Mouse (Mus musculus): ENCODE measurements around the gene Npas3.

Npas3 gene

DNA sequence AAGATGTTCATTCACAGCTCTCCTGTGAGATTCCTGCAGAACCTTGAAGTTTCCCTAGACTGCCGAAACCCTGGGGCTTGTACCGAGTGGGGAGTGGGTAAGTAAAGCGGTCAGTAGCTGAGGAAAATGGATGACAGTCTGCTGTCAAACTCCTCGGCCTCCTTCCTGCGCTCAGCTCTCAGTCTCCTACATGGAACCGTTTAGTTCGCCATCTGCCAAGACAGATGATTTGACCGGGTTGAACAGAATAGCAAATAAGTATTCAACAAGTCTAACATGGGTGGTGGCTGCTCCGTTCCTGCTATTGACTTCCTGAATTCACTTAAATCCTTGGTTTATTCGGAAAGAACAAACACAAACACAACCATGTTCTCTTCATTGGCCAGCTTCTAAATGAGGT lies 541.0 kb downstream of the Npas3 start:
- in situ Hi-C loops (cut with MseI, MboI) = no loop called here

DNA sequence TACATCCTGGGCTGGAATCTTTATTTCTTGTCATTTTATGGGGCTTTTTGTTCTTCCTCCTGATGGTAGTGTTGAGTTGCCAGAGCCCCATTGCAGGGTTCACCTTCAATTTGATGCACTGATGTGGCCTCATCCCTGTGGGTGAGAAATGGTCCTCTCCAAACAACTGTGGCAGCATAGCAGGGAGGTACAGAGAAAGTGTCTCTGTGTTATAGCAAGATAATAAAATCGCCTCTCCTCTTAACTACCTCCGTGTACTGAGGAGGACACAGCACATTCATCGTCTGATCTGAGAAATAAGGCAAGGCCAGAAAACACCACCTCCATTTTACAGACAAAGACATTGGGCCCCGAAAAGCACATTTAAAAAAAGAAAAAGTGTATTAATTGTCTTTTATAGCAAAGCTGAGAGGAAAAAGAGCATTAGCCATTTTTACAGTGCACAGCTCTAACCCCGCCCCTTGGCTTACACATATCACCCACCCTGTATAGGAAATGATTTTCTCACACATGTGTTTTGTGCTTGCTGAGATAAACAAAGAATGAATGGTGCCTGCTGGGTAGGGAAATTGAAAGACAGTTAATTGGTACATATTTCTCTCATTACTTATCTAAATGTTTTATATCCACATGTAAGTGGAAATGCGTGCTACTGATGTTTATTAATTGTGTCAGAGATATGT lies 546.4 kb downstream of the Npas3 start:
- in situ Hi-C loops (cut with MseI, MboI) = no loop called here

DNA sequence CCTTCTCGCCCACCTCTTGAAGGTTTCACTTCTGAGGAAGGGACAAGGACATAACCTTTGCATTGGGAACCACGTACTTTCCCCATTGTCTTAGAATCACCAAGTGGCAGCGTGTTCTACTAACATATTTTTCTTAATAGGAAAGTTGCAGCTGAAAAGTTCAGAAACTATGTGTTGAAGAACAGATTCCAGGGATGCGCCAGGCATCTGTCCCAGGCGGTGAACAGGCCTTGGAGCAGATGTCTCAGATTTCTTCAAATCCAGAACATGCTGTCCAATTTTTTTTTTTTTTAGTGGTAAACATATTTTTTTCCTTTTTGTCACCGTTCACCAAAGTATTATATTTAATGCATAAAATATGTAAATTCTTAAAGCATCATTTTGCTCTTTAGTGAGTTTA lies 553.4 kb downstream of the Npas3 start:
- in situ Hi-C loops (cut with MseI, MboI) = no loop called here

DNA sequence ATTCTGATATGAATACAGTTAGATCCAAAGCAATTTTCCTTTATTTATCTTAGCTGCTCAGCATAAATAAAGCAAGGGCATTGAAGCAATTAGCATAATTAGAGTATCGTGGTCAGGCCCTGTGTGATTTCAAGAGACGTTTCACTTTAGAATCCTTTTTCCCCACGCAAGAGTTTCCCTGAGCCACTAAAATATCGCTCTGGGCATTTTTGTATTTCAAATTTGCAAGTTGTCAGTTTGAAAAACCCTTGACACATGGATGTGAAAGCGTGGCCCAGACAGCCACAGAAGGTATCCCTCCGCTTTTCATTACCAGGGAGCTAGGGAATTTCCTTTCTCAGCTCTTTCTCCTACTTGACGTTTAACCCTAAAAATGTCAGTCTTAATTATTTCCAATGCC lies 553.9 kb downstream of the Npas3 start:
- in situ Hi-C loops (cut with MseI, MboI) = no loop called here

DNA sequence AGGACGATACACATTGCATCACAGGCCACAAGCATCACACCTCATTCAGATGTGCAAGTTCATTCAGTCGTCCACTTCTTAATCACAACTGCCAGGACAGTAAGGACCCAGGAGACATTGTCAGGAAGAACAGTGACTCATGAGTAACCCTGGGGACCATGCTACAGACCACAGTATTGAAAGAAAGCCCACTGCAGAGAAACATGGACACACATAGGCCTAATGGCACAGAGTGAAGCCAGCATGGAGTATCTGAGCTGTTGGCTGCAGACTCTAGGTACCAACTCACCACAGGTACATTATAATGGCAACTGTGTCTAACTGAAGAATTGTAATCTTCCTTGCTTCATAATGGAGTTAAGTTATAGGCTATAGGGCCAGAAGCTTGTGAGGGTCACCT lies 561.6 kb downstream of the Npas3 start:
- in situ Hi-C loops (cut with MseI, MboI) = no loop called here

DNA sequence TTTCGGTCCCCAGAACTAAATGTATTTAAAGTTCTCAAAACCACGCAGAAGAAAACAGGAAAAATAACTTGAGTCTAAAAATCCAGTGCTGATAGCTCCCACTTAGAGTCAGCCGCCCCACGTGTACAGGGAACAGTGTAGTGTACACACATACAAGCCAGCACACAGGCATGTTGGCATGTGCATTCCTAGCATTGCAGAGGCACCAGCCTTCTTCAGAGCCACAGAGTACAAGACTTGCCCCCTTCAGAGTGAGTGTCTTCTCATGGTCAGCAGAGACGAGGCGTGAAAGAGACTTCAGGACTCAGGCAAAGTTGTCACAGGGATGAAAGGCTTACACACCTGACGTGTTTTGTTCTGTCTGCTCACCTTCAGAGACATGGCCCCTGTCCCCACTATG lies 565.8 kb downstream of the Npas3 start:
- in situ Hi-C loops (cut with MseI, MboI) = no loop called here

DNA sequence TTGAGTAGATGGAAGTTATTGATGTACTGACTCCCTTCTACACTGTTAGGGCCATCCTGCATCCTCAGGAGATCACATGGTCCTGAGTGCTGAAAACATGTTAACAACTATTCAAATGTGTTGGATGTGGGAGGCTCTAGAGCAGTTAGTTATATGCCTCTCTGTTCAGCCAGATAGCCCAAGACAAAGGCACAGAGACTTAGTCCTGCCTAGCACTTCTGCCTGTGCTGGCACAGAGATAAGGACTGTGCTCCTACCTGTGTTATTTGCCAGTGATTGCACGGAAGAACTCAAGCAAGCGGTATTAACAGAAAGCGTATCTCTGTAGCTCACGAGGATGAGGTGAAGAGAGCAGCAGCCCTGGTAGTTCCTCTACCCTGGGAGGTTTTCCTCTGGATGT lies 571.5 kb downstream of the Npas3 start:
- in situ Hi-C loops (cut with MseI, MboI) = no loop called here

DNA sequence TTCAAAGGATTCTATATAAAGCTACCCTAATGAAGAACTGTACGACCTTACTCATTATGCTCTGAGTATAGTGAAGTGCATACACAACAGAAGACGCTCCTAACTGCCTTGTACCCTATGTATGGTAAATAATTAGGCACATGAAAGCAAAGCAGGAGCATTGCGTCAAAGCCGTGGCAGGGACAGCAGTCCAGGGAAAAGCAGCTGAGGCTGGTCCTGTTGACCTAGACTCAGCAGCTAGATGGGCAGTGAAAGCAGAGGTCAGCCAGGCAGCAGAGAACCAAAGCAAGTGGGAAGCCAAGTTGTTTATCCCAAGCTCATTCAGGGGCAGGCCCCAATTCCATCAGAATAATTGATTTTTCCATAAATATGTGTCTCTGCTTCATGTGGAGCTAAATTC lies 574.4 kb downstream of the Npas3 start:
- in situ Hi-C loops (cut with MseI, MboI) = no loop called here

DNA sequence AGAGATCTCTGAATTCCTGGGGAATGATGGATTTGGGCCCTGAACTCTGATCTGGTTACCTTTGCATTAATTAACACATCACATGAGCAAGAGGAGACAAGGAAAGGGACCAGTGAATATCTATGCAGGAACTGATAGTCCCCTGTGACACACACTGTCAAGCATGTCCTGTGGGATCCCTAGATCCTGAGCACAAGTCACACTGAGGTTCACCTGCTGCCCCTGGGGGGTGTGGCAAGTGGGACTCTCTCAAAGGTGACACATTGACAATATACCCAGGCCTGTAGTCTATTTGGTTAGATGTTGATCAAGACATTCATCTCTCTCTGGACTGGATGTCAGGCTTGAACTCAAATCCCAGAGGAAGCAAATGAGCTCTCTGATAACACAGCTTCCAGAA lies 576.8 kb downstream of the Npas3 start:
- in situ Hi-C loops (cut with MseI, MboI) = no loop called here

DNA sequence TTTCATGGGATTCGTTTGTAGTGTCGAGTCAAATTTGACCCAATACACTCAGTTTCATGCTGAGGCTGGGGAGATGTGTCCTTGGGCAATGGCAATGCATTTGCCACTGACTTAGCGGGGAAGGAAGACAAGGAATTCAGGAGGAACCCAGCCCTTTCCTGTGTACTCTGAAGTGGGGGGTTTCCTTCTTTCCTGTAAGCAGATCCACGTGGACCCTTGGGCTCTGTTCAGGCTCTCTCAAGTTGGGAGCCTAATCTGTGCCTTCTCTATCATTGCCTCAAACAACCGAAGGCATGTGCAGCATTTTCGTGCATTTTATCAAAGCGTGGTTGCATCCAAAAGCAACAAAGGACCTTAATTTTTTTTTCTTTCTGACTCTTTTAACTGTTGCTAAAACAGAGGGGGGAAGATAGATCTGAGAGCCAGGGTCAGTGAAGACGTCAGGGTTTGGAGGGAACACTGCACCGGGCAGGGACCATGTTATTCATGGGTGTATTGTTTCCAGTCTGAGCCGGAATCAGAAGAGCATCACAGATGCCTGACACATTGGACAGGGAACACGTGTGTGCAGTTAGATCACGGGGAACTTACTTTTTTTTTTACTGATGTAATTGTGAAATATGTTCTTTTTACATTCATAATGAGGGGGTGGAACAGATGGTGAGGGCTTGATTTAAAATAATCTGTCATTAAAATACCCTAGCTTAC lies 577.6 kb downstream of the Npas3 start:
- in situ Hi-C loops (cut with MseI, MboI) = no loop called here

DNA sequence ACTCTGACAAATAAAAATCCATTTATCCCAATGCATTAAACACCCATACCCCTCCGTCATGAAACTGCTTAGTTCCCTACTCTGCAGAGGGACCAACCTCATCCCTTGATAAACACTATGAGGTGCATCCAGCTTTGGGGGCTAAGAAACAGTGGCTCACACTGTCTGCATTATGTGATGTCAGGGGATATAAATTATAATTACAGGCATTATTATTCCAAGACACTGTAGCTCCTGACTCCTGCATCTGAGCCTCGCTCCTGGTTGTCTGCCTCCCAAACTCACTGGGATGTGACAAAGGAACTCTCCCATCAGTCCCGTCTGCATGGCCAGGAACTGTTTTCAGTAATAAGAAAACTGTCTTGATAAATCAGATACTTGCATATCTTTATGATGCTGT lies 578.3 kb downstream of the Npas3 start:
- in situ Hi-C loops (cut with MseI, MboI) = no loop called here

DNA sequence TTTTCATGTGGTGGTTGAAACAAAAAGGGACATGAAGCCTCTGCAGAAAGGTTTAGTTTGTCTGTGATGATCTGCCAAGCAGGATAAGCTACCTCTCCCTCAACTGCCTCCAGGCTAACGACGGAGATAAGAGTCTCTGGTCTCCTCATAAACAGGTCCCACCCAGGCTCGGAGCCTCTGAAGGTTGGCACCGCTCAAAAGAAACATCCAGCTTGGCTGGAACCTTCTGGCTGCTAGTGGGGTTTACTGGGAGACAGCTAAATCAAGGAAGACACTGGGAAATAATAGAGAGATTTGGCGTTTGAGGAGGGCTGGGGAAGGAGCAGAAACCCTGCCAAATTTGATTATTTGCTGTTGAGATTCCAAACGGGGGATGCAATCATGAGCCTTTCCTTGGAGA lies 584.1 kb downstream of the Npas3 start:
- in situ Hi-C loops (cut with MseI, MboI) = no loop called here

DNA sequence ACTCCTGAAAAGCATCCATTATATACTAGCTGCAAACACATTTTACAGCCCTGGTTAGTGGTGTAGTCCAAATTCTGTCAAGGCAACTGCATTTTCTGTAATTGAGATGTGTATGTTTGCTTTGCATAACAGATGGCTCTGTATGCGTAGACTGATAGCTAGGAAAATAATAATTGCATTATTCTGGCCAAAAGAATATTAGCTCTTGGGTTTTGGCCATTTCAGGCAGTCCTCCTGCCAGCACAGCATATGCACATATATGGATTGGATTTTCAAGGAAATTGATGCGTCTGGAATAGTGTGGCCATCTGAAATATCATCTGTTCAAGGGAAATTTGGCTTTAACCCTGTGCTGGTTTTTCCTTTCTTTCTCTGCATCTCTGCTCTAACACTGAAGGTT lies 584.9 kb downstream of the Npas3 start:
- in situ Hi-C loops (cut with MseI, MboI) = no loop called here

DNA sequence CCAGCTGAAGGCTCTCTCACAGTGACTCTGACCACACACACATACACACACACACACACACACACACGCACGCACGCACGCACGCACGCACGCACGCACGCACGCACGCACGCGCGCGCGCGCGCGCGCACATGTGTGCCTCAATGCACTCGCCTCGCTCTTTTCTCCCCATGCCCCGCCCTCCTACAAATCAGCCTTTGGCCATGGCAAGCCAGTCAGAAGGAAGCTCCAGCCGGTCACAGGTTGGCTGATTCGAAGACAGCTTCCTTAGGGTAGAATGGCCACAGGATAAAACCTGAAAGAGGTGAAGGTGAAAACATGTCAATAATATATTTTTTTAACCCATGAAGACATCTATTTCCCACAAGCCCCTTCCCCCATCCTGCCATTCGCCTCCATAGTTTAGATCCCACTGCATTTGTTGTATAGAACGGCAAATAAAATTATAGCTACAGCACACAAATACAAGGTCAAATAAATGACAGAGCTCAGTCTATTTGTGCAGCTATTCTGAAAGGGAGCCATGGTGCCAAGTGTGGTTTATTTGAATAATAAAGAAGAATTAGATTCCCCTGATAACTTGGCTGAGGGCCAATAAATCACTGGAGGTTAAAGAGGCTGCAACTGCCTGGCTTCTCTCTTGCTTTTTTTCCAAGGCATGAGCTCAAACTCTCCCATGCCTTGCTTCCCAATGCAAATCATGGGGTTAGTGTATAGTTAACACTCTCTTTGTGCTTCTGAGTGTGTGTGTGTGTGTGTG lies 587.7 kb downstream of the Npas3 start:
- in situ Hi-C loops (cut with MseI, MboI) = no loop called here

DNA sequence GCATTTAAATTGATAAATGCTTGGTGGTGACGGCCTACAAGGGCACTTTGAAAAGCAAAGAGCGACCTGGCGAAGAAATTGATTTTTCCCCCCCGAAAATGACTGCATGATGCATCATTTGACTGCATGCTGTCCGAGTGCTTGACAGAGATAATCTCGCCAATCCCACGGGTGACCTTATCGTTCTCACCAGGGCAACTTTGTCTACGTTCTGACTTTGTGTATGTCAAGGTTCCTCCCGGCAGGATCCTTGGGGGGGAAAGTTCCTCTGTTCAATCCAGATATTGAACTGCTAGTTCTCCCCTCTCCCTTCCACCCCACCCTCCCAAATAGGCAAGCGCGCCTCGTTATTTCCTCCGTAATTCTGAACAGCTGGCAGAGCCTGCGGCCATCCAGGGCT lies 588.9 kb downstream of the Npas3 start:
- in situ Hi-C loops (cut with MseI, MboI) = no loop called here

DNA sequence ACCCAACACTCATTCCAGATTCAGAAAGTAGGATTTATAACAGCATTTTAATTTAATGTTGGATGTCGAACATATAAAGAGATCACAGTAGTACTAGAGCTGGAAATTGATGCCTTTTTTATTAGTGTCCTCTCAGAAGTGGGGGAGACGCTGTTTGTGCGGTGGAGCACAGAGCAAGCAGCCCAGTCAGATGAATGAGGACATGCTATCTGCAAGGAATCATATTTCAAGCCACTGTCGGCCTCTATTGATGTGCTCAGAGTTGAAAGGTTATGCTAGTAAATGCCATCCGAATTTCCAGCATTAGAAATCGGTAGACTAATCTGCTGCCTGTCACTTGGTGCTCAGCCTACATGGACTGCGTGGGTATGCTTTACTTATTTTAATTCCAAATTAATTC lies 590.1 kb downstream of the Npas3 start:
- in situ Hi-C loops (cut with MseI, MboI) = no loop called here

DNA sequence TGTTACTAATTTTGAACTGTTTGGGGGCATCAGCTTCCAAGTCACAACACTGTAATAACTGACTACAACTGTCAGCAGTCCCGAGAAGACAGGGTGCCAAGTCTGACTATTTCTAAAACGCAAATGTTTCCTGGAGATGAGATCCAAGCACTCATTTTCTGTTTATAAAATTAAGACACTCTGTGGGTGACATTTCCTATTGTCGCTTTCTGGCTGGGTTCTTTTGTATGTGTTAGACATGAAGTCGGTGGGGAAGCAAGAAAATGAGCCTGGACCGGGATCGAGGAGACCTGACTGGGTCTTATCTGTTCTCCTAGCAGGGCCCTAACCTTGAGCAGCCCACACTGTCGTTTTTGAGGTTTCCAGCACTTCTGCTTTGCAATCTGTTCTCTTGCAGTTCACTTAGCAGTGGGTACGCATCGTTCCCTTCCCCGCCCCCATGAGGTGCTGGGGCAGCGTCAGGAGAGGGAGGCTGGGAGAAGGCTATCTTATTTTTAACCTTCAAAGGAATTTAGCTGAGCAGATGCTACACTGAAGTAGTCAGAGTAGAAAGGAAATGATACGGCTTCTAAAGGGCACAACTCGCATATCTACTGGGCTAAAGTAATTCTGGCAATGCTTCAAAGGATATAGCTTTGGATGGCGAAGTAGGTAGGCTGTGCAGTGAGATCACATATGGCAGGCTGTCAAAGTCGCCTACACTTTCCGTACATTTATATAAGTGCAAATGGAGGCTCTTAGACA lies 593.6 kb downstream of the Npas3 start:
- in situ Hi-C loops (cut with MseI, MboI) = no loop called here

DNA sequence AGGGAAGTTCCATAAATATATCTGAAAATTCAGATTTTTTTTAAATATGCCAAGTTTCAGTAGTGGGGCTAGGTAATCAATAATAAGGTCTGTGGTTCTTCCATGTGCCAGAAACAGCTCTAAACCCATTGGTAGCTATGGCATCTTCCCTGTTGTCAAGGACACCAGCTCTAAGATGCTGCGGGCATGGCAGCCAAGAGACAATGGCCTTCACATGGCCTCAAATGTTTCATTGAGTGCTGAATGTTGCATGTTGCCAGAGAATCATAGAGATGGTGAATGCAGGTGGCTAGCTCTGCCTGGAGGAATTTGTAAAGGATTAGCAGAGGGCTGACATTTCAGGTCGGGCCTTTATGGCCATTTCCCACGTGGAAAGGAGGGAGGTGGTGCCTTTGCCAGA lies 595.1 kb downstream of the Npas3 start:
- in situ Hi-C loops (cut with MseI, MboI) = no loop called here

DNA sequence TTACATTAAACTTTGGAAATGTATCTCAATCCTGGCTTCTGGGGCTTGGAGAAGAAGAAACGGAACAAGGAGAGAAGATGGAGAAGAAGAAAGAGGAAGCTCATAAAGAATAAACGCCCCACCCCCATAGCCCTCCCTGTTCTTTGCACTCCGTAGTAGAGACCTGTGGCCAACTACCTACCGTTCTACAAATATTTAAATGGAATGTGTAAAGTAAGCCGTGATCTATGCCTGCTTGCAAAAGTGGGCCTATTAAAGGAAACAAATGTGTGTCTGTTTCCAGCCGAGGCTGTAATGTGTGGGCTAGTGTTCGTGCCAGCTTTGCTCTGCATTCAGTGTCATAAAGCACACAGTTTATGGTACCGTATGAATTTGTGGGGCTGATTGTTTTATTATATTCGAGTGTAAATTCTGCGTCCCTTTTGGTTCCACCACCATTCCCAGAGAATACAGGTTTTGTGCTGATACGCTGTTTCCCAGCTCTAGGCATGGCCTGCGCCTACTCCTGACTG lies 597.7 kb downstream of the Npas3 start:
- in situ Hi-C loops (cut with MseI, MboI) = no loop called here

DNA sequence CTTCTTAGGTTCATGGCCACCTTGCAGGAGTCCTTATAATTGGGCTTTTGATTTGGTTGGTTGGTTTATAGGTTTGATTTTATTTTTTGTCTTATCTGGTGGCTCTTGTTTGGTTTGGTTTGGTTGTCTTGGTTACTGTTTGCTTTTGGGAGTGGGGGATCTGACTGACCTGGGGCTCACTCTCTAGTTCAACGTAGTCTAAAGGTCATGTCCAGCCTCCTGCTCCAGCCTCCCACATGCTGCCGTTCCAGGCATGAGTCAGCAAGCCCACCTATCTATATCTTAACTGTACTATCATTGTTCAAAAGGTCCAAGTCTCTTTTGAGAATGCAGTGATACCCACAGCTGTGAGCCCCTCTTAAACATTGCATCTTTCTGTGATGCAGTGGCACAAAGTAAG lies 600.8 kb downstream of the Npas3 start:
- in situ Hi-C loops (cut with MseI, MboI) = no loop called here

DNA sequence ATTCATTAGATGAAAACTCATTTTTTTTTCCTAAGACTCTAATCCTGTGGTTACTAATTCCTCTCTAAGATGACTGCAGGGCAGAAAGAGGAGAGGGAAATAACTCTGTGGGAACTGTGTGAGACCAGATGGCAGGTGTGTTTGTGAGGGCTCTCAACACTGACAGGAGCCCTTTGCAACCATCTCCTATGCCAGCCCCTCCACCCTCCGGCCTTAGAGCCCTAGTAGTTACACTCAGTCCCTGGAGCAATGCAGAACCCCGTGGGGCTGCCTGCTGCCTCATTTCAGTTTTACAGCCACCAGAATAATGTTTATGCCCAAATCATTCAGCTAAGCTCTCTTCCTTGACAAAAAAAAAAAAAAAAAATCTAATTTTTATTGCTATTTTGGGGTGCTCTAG lies 604.0 kb downstream of the Npas3 start:
- in situ Hi-C loops (cut with MseI, MboI) = no loop called here

DNA sequence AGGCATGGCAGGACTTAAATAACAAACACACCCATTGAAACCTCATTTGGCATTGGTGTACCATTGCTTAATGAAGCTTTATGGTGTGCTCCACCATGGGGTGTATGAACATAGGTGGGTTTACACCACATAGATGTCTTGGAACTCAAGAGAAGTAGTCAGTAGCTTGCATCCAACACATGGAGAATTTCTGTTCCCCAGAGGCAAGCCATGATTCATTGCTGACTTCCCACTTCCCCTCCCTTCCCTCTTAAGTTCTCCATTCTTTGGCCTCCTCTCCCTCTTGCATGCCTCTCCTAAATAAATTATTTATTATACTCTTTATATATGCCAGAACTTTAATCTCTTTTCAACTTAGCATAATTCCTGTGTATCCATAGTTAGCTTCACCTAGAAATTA lies 611.7 kb downstream of the Npas3 start:
- in situ Hi-C loops (cut with MseI, MboI) = no loop called here
